Mouse (Mus musculus): ENCODE measurements at regions not wholly inside any gene's neighbourhood (a gene's known extent, or its start where the extent isn't known, plus 50 kb on each side); places are given as distances from the start of the nearest gene placed in this dataset.
"Not testable (repeated sequence)": the region's sequence is repeated elsewhere in the genome, so short reads cannot be mapped to it uniquely, and the experiment has no call there.

GRCm38 (mm10) chr2:64440961-64441360, 343.1 kb upstream of the Fign start:
- no peaks in the 10 kb centered on the region for H3K36me3 ChIP-seq (ENCODE audit: control insufficient read depth, insufficient read depth, low read length, poor library complexity, severe bottlenecking)
- H3K9ac ChIP-seq (ENCODE audit: low read depth, poor library complexity, severe bottlenecking): no peak overlapping the region
- H3K4me1 ChIP-seq (ENCODE audit: control insufficient read depth, insufficient read depth, low read length): no peaks in the 10 kb centered on the region
- no peak overlapping the region for H3K4me3 ChIP-seq (ENCODE audit: low read depth, low read length)
- TF ChIP-seq CTCF (IDR thresholded peaks at IDR 0.05; ENCODE audit: low read depth, low read length): no peak
- TF ChIP-seq POLR2A (IDR thresholded peaks at IDR 0.05; ENCODE audit: insufficient read depth, low read length): no peak
- no peak for TF ChIP-seq EP300 (IDR thresholded peaks at IDR 0.05; ENCODE audit: insufficient read depth, low read depth, low read length)
- H3K27me3 ChIP-seq (ENCODE audit: control insufficient read depth, insufficient read depth, low read length, poor library complexity, severe bottlenecking): no peaks in the 10 kb centered on the region
- no peak overlapping the region for H3K27ac ChIP-seq (ENCODE audit: insufficient read depth, low read length)
- H3K9me3 ChIP-seq (replicated peaks; ENCODE audit: control insufficient read depth, insufficient read depth, low read length, poor library complexity, severe bottlenecking): 0 out of 2 replicates have a peak, but pooled peaks cover 2% of the 10 kb centered on the region

GRCm38 (mm10) chr2:64417129-64417528, 319.3 kb upstream of the Fign start:
- H3K9ac ChIP-seq (ENCODE audit: low read depth, poor library complexity, severe bottlenecking); H3K36me3 ChIP-seq (ENCODE audit: control insufficient read depth, insufficient read depth, low read length, poor library complexity, severe bottlenecking); H3K27me3 ChIP-seq (ENCODE audit: control insufficient read depth, insufficient read depth, low read length, poor library complexity, severe bottlenecking); H3K9me3 ChIP-seq (replicated peaks; ENCODE audit: control insufficient read depth, insufficient read depth, low read length, poor library complexity, severe bottlenecking); H3K4me1 ChIP-seq (ENCODE audit: control insufficient read depth, insufficient read depth, low read length); H3K27ac ChIP-seq (ENCODE audit: insufficient read depth, low read length); H3K4me3 ChIP-seq (ENCODE audit: low read depth, low read length): not testable (repeated sequence)

- Histone ChIP-seq H3K4me3 (ENCODE audit: low read depth, low read length) (no peak overlapping the region), H3K27me3 (ENCODE audit: control insufficient read depth, insufficient read depth, low read length, poor library complexity, severe bottlenecking) (no peaks in the 10 kb centered on the region), H3K27ac (ENCODE audit: insufficient read depth, low read length) (no peak overlapping the region), H3K36me3 (ENCODE audit: control insufficient read depth, insufficient read depth, low read length, poor library complexity, severe bottlenecking) (no peaks in the 10 kb centered on the region), H3K4me1 (ENCODE audit: control insufficient read depth, insufficient read depth, low read length) (no peaks in the 10 kb centered on the region), H3K9ac (ENCODE audit: low read depth, poor library complexity, severe bottlenecking) (no peak overlapping the region), H3K9me3 (replicated peaks; ENCODE audit: control insufficient read depth, insufficient read depth, low read length, poor library complexity, severe bottlenecking) (no peaks in the 10 kb centered on the region)
- TF ChIP-seq POLR2A (IDR thresholded peaks at IDR 0.05; ENCODE audit: insufficient read depth, low read length) (no peak), CTCF (IDR thresholded peaks at IDR 0.05; ENCODE audit: low read depth, low read length) (no peak), EP300 (IDR thresholded peaks at IDR 0.05; ENCODE audit: insufficient read depth, low read depth, low read length) (no peak)
Measured at GRCm38 (mm10) chr2:64413846-64414245, 316.0 kb upstream of the Fign start.

- TF ChIP-seq POLR2A (IDR thresholded peaks at IDR 0.05; ENCODE audit: insufficient read depth, low read length) (no peak), CTCF (IDR thresholded peaks at IDR 0.05; ENCODE audit: low read depth, low read length) (no peak), EP300 (IDR thresholded peaks at IDR 0.05; ENCODE audit: insufficient read depth, low read depth, low read length) (no peak)
- H3K27me3 ChIP-seq (ENCODE audit: control insufficient read depth, insufficient read depth, low read length, poor library complexity, severe bottlenecking): no peaks in the 10 kb centered on the region
Measured at GRCm38 (mm10) chr2:64413263-64413662, 315.4 kb upstream of the Fign start.

GRCm38 (mm10) chr2:64395946-64396345, 298.1 kb upstream of the Fign start:
- TF ChIP-seq POLR2A (IDR thresholded peaks at IDR 0.05; ENCODE audit: insufficient read depth, low read length) (no peak), CTCF (IDR thresholded peaks at IDR 0.05; ENCODE audit: low read depth, low read length) (no peak), EP300 (IDR thresholded peaks at IDR 0.05; ENCODE audit: insufficient read depth, low read depth, low read length) (no peak)
- Histone ChIP-seq H3K27ac (ENCODE audit: insufficient read depth, low read length) (peak overlapping the region; percentile 56; the same call in 1 of the 2 replicates), H3K4me3 (ENCODE audit: low read depth, low read length) (no peak overlapping the region), H3K36me3 (ENCODE audit: control insufficient read depth, insufficient read depth, low read length, poor library complexity, severe bottlenecking) (no peaks in the 10 kb centered on the region), H3K4me1 (ENCODE audit: control insufficient read depth, insufficient read depth, low read length) (peaks cover 2% of the 10 kb centered on the region), H3K9me3 (replicated peaks; ENCODE audit: control insufficient read depth, insufficient read depth, low read length, poor library complexity, severe bottlenecking) (0 out of 2 replicates have a peak, but pooled peaks cover 7% of the 10 kb centered on the region), H3K27me3 (ENCODE audit: control insufficient read depth, insufficient read depth, low read length, poor library complexity, severe bottlenecking) (no peaks in the 10 kb centered on the region), H3K9ac (ENCODE audit: low read depth, poor library complexity, severe bottlenecking) (no peak overlapping the region)

More at GRCm38 (mm10) chr2:64413263-64413662, 315.4 kb upstream of the Fign start:
- no peak overlapping the region for H3K9ac ChIP-seq (ENCODE audit: low read depth, poor library complexity, severe bottlenecking)
- no peaks in the 10 kb centered on the region for H3K9me3 ChIP-seq (replicated peaks; ENCODE audit: control insufficient read depth, insufficient read depth, low read length, poor library complexity, severe bottlenecking)
- H3K4me3 ChIP-seq (ENCODE audit: low read depth, low read length): no peak overlapping the region
- no peak overlapping the region for H3K27ac ChIP-seq (ENCODE audit: insufficient read depth, low read length)
- H3K36me3 ChIP-seq (ENCODE audit: control insufficient read depth, insufficient read depth, low read length, poor library complexity, severe bottlenecking): no peaks in the 10 kb centered on the region
- no peaks in the 10 kb centered on the region for H3K4me1 ChIP-seq (ENCODE audit: control insufficient read depth, insufficient read depth, low read length)

GRCm38 (mm10) chr2:64394619-64395294, 296.9 kb upstream of the Fign start:
- peaks cover 2% of the 10 kb centered on the region for H3K4me1 ChIP-seq (ENCODE audit: control insufficient read depth, insufficient read depth, low read length)
- 0 out of 2 replicates have a peak, but pooled peaks cover 7% of the 10 kb centered on the region for H3K9me3 ChIP-seq (replicated peaks; ENCODE audit: control insufficient read depth, insufficient read depth, low read length, poor library complexity, severe bottlenecking)
- H3K27ac ChIP-seq (ENCODE audit: insufficient read depth, low read length): no peak overlapping the region; the same call in none of the 2 replicates
- H3K9ac ChIP-seq (ENCODE audit: low read depth, poor library complexity, severe bottlenecking): no peak overlapping the region
- H3K27me3 ChIP-seq (ENCODE audit: control insufficient read depth, insufficient read depth, low read length, poor library complexity, severe bottlenecking): no peaks in the 10 kb centered on the region
- TF ChIP-seq POLR2A (IDR thresholded peaks at IDR 0.05; ENCODE audit: insufficient read depth, low read length) (no peak), EP300 (IDR thresholded peaks at IDR 0.05; ENCODE audit: insufficient read depth, low read depth, low read length) (no peak), CTCF (IDR thresholded peaks at IDR 0.05; ENCODE audit: low read depth, low read length) (no peak)
- H3K36me3 ChIP-seq (ENCODE audit: control insufficient read depth, insufficient read depth, low read length, poor library complexity, severe bottlenecking): no peaks in the 10 kb centered on the region
- no peak overlapping the region for H3K4me3 ChIP-seq (ENCODE audit: low read depth, low read length)

Data from ES-Bruce4 (cell line).